Mouse (Mus musculus): Measurements from ENCODE around the gene Zfp871.

DNA sequence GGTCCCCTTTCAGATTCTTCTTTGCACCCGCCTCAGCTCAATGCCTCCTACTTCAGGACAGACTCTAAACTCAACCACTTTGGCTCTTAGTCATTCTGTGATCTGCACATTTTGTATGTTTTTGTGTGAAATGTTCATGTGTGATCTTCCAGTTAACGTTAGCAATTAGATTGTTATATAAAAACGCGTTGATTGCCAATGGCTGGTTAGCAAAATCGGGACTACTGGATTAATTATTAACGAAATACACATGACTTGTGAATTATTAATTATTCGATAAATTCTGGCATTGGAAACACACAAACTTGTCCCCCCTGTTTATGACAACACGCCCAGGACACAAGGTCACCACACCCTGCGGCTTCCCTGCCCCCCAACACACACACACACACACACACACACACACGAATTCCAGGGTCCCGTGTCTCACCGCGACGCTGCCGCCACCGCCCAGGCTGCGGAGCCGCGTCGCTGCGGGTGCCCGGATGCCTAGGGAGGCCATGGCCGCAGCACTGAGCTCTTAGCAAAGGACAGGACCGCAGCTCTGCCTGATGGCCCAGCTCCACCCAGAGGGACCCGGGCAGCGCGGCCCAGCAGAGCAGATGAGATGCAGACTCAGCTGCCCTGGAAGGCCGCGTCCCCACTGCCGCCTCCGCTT is 522 bp downstream of the Zfp871 start:
- TF ChIP-seq POLR2A (IDR thresholded peaks at IDR 0.05; ENCODE audit: borderline replicate concordance, insufficient read depth, low read length) (no peak), CTCF (IDR thresholded peaks at IDR 0.05; ENCODE audit: borderline replicate concordance, insufficient read depth, low read depth, low read length) (no peak)

Measured in cerebellum, adult 2 months (tissue).